Mouse (Mus musculus): ENCODE measurements around the gene Ikzf5.

DNA sequence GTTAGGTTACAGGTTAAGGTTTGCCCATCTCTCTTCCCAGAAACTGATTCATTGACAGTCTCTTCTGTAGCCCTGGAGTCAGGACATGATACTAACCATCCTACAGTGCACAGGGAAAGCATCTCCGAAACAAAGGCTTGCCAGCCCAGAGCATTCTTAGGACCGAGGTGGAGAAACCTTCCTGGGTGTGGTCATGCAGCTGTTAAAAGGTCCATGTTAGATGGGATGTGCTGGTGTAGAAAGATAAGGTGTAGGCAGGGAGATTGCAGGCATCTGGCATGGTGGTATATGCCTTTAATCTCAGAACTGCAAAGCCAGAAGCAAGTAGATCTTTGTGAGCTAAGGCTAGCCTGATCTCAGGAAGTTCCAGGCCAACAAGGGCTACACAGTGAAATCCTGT lies 14.6 kb upstream of the Ikzf5 start:
- TF ChIP-seq CTCF (IDR thresholded peaks at IDR 0.05; ENCODE audit: extremely low read depth, insufficient read length, insufficient replicate concordance, low read depth, low read length) (no peak), POLR2A (IDR thresholded peaks at IDR 0.05; ENCODE audit: low read depth, low read length) (no peak)

All from small intestine, adult 2 months (tissue).